Mouse (Mus musculus) lung, postnatal 36 days (tissue): ENCODE measurements around the gene Fxyd7.

Experiments
- DNase-seq: peaks from one replicate; pipeline ENCODE4 v3.0.0; 2022; ENCODE audit warnings: mixed read lengths

The Fxyd7 gene

GRCm38 (mm10) chr7:31000505-31001020, 50.7 kb downstream of the Fxyd7 start:
- peak; percentile 88 for DNase-seq

GRCm38 (mm10) chr7:30996491-30996890, 54.8 kb downstream of the Fxyd7 start:
- no peak for DNase-seq

GRCm38 (mm10) chr7:30993986-30994385, 57.3 kb downstream of the Fxyd7 start:
- no peak for DNase-seq
